Comparison of ENCODE assay signal across 30 mouse cellular contexts in genomic region chr1:156285541-156285896, GRCm38 (mm10). TPM values are rescaled to one million over a fixed set of nuclear protein-coding genes. Genes with fewer than 3 reads are reported as not detected.
DNase-seq lines count a peak whose midpoint lies in the region; ATAC-seq and TF ChIP-seq lines count a peak whose summit lies in the region.
"Had no signal": no experiment of that assay in that cellular context is flagged by ENCODE, and none has a peak within 500 bp of the region (broad histone marks: within the 10 kb centered on the region; RNA-seq: fewer than 3 reads in every experiment).

No protein-coding gene starts in this region.

- H3K4me3 ChIP-seq in layer of hippocampus, adult 2 months: no peak overlapping the region
- H3K4me3 ChIP-seq: embryonic facial prominence, embryonic 13.5 days; embryonic facial prominence, embryonic 15.5 days; erythroblast, embryonic 14.5 days; forebrain, embryonic 10.5 days; forebrain, embryonic 12.5 days had no signal

- peak in 1 of 2 experiments; percentile 22 for DNase-seq in layer of hippocampus, adult 2 months (ENCODE audit: low spot score in 2 of 2)
- DNase-seq in layer of hippocampus, postnatal 36 days: no peak
- DNase-seq in testis, postnatal 10 days (ENCODE audit: low spot score): peak; percentile 49
- no peak for DNase-seq in testis, postnatal 14 days (ENCODE audit: low spot score)
- no peak for DNase-seq in adrenal gland, postnatal 14 days
- DNase-seq: adrenal gland, adult 8-10 months; adrenal gland, postnatal 25 days; B cell, adult 2 months; cerebellum, adult 11 months; cerebellum, adult 18-20 months; cerebellum, adult 8-10 months; cerebellum, adult 9-11 months; cerebellum, postnatal 14 days; cerebellum, postnatal 36 days; embryo, embryonic 11 days had no signal

- ATAC-seq in common myeloid progenitor, adult 5-6 weeks (replicated peaks; ENCODE audit: low read depth, poor library complexity, severe bottlenecking): peak; percentile 46; the same call in 1 of the 2 replicates
- peak; percentile 56 for ATAC-seq in megakaryocyte progenitor cell, adult 5-6 weeks (replicated peaks; ENCODE audit: poor library complexity)
- ATAC-seq: activated CD4-positive, CD25-positive, alpha-beta regulatory T cell, adult 4 months; CD4-positive, CD25-positive, alpha-beta regulatory T cell, adult 4 months; forebrain, embryonic 14.5 days; forebrain, embryonic 16.5 days; Patski had no signal

- no peak for TF ChIP-seq CTCF in layer of hippocampus, adult 2 months (conservative IDR thresholded peaks at IDR 0.05)

- peak overlapping the region; percentile 70 for H3K27ac ChIP-seq in layer of hippocampus, adult 2 months
- H3K27ac ChIP-seq: embryonic facial prominence, embryonic 13.5 days; embryonic facial prominence, embryonic 15.5 days; forebrain, embryonic 10.5 days; forebrain, embryonic 12.5 days had no signal

RNA-seq across cellular contexts. Expression of gene Tdrd5, which starts 17.9 kb away (rescaled TPM):
- 1 to 10 TPM; 6.5 to 7.6 TPM for total RNA-seq in layer of hippocampus, adult 2 months (2021)
- 1 to 10 TPM; 6.7 to 8.3 TPM for total RNA-seq in layer of hippocampus, postnatal 36 days (2021)
- 0.18 TPM in 1 of 2 replicates, not detected in the other for total RNA-seq in common myeloid progenitor, adult 5-6 weeks (2017)
- 0.05 TPM in 1 of 2 replicates, not detected in the other for total RNA-seq in megakaryocyte progenitor cell, adult 5-6 weeks (2015)
- 0.07 TPM in 1 of 2 replicates, not detected in the other for total RNA-seq in megakaryocyte progenitor cell, adult 5-6 weeks (2017)
- total RNA-seq in adrenal gland, postnatal 14 days (2021): 0.11 TPM in 1 of 2 replicates, not detected in the other
- total RNA-seq: adrenal gland, postnatal 25 days; CH12.LX had no signal

RNA-seq across cellular contexts. Expression of gene Nphs2, which starts 25.0 kb away (rescaled TPM):
- total RNA-seq in layer of hippocampus, adult 2 months (2021): not detected
- under 1 TPM in 1 of 2 experiments, not detected in 1; 0.20 TPM for total RNA-seq in layer of hippocampus, postnatal 36 days (2021)
- not detected in 2 replicates for total RNA-seq in common myeloid progenitor, adult 5-6 weeks (2017)
- not detected in 2 replicates for total RNA-seq in megakaryocyte progenitor cell, adult 5-6 weeks (2015)
- total RNA-seq in megakaryocyte progenitor cell, adult 5-6 weeks (2017): not detected in 2 replicates
- total RNA-seq in adrenal gland, postnatal 14 days (2021): 0.23 TPM in 1 of 2 replicates, not detected in the other
- total RNA-seq: adrenal gland, adult 18-20 months; adrenal gland, adult 8-10 months; adrenal gland, postnatal 25 days; CH12.LX; G1E had no signal
